Mouse (Mus musculus): ENCODE data around the gene Gm42420. TPM values are rescaled to one million over a fixed set of nuclear protein-coding genes. Genes with fewer than 3 reads are reported as not detected.

The Gm42420 gene
- polyA plus RNA-seq, 1 experiment from 2014 or later: 0.83 TPM

DNA sequence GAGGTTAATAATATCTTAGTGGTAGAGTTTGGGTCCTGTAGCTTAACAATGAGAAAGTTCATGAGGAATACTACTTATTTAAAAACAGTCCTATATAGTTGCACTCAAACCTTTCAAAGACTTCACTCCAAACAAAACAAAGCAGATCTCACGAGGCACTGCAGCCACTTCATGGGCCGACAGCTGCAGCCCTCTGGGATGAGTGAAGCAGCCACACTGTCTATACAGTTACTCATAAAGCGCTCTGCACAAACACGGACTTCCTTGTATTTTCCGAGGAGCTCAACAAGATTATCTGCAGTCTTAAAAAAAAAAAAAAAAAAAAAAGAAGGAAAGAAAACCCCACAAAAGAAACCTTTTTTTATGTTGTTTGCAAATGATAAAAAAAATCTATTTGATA lies 21.8 kb downstream of the Gm42420 start:
- Histone ChIP-seq H3K9me3 (replicated peaks) (no peaks in the 10 kb centered on the region), H3K27me3 (no peaks in the 10 kb centered on the region), H3K4me1 (no peaks in the 10 kb centered on the region), H3K9ac (no peak overlapping the region), H3K4me3 (replicated peaks) (no peak overlapping the region), H3K4me2 (replicated peaks) (no peak overlapping the region), H3K36me3 (peaks cover 10% of the 10 kb centered on the region), H3K27ac (replicated peaks) (no peak overlapping the region)
- WGBS: 67% methylated on average over 5 of the region's 5 CpGs
- no peak for ATAC-seq (ENCODE audit: insufficient number of reproducible peaks, low FRiP score, low TSS enrichment, low read depth)

DNA sequence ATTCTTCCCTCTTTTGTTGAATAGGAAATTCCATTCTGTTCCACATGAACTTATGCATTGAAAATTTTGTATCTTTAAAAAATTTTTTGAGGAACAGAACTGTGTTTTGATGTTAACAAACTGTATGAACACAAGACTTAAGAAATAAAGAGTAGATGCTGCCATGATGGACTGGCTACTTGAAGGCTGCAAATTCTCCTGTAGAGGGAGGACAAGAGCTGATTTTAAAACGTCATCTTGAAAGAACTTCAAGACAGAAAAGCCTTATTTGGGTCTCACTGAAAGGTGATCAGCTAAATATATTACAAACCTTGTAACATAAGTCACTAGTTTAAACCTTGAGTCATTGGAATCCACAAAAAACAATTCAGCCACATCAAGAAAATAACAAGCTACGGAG lies 24.7 kb downstream of the Gm42420 start:
- Histone ChIP-seq H3K27me3 (no peaks in the 10 kb centered on the region), H3K4me1 (no peaks in the 10 kb centered on the region), H3K9me3 (replicated peaks) (no peaks in the 10 kb centered on the region), H3K27ac (replicated peaks) (no peak overlapping the region), H3K36me3 (peaks cover 24% of the 10 kb centered on the region), H3K4me2 (replicated peaks) (no peak overlapping the region), H3K4me3 (replicated peaks) (no peak overlapping the region), H3K9ac (no peak overlapping the region)
- ATAC-seq (ENCODE audit: insufficient number of reproducible peaks, low FRiP score, low TSS enrichment, low read depth): no peak
- 58% methylated on average over 2 of the region's 2 CpGs for WGBS

DNA sequence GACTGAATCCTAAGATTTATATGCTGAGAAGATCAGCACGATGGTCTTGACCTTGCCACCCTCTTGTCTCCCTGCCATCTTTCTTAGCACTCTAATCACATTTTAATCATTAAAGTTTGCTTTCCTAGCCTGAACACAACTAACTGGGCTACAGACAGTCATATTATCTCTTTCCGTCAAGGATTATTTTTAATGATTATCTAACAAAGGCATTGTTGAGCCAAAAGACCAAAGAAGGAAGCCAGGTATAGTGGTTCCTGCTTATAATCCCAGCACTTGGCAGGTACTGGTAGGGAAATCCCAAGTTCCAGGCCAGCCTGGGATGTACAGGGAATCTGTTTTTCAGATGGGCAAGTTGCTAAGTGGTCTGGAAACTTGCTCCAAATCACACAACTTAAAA lies 25.7 kb downstream of the Gm42420 start:
- H3K4me1 ChIP-seq: no peaks in the 10 kb centered on the region
- no peak overlapping the region for H3K9ac ChIP-seq
- no peaks in the 10 kb centered on the region for H3K9me3 ChIP-seq (replicated peaks)
- no peak for ATAC-seq (ENCODE audit: insufficient number of reproducible peaks, low FRiP score, low TSS enrichment, low read depth)
- H3K27me3 ChIP-seq: no peaks in the 10 kb centered on the region
- 100% methylated on average over 2 of the region's 2 CpGs for WGBS
- peaks cover 29% of the 10 kb centered on the region for H3K36me3 ChIP-seq
- no peak overlapping the region for H3K27ac ChIP-seq (replicated peaks)
- H3K4me2 ChIP-seq (replicated peaks): no peak overlapping the region
- H3K4me3 ChIP-seq (replicated peaks): no peak overlapping the region

Other genes starting within 250 kb of the Gm42420 start
- 53.3 and 60.3 TPM in 2 replicates for gene Slc37a3, start 208.1 kb upstream of the Gm42420 start, polyA plus RNA-seq (2015; fragmentation: Nextera tagmentation; extraction: Ambion mirVana)
- 1.5 and 1.7 TPM in 2 replicates for gene Rab19, start 204.6 kb upstream of the Gm42420 start, polyA plus RNA-seq (2015; fragmentation: Nextera tagmentation; extraction: Ambion mirVana)
- 59.5 and 64.3 TPM in 2 replicates for gene Mkrn1, start 165.3 kb upstream of the Gm42420 start, polyA plus RNA-seq (2015; fragmentation: Nextera tagmentation; extraction: Ambion mirVana)
- gene Dennd2a, start 27.9 kb upstream of the Gm42420 start, polyA plus RNA-seq (2015; fragmentation: Nextera tagmentation; extraction: Ambion mirVana): 21.1 and 22.7 TPM in 2 replicates
- 36.5 and 44.9 TPM in 2 replicates for gene Adck2, start 11.9 kb upstream of the Gm42420 start, polyA plus RNA-seq (2015; fragmentation: Nextera tagmentation; extraction: Ambion mirVana)
- 332 and 334 TPM in 2 replicates for gene Ndufb2, start 6.8 kb downstream of the Gm42420 start, polyA plus RNA-seq (2015; fragmentation: Nextera tagmentation; extraction: Ambion mirVana)
- gene Braf, start 139.7 kb downstream of the Gm42420 start, polyA plus RNA-seq (2015; fragmentation: Nextera tagmentation; extraction: Ambion mirVana): 17.1 and 17.8 TPM in 2 replicates
- gene Mrps33, start 225.2 kb downstream of the Gm42420 start, polyA plus RNA-seq (2015; fragmentation: Nextera tagmentation; extraction: Ambion mirVana): 172 and 173 TPM in 2 replicates

Data from embryonic facial prominence, embryonic 15.5 days (tissue).